Mouse (Mus musculus): Measurements from ENCODE around the gene Notum.

Notum gene

GRCm38 (mm10) chr11:120615606-120616203 is 45.3 kb downstream of the Notum start:
- DNase-seq = peak in 1 of 2 experiments; percentile 20

DNA sequence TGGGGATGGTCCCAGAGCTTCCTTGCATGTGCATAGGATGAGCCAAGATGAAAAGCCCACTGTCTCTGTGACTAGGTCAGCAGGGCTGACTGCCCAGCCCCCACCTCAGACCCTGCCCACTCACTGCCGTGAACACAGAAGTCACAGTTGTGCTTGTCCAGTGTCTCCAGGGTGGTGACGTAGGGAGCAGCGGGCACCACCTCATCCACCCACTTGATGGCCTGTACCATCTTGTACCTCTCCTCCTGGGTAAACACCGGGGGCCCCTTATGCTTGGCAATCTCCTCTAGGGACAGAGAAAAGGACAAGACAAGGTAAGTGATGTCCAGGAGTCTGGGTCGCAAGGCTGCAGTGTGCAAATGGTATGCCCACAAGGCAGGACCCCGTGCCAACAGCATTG is 45.8 kb downstream of the Notum start:
- DNase-seq = no peak

DNA sequence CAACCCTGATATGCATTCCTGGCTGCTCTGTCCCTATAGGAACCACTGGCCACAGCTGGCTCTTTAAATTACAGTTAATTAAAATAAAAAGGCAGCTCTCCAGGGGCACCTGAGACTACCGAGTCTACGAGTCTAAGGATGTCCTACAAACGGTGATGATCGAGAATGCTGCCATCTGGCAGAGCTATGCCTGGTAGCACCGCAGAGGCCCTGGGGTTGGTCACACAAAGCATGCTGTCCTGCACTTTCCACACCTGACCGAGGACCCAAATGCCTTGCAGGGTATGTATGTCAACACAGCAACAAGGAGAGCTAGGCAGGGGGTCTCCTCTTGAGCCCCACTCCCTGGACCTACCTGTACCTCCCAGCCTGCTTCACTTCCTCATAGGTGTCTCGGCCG is 47.0 kb downstream of the Notum start:
- DNase-seq = peak in 1 of 2 experiments; percentile 31

- DNase-seq = peak in 1 of 2 experiments; percentile 19
Measured at GRCm38 (mm10) chr11:120613481-120613972, 47.4 kb downstream of the Notum start.

DNA sequence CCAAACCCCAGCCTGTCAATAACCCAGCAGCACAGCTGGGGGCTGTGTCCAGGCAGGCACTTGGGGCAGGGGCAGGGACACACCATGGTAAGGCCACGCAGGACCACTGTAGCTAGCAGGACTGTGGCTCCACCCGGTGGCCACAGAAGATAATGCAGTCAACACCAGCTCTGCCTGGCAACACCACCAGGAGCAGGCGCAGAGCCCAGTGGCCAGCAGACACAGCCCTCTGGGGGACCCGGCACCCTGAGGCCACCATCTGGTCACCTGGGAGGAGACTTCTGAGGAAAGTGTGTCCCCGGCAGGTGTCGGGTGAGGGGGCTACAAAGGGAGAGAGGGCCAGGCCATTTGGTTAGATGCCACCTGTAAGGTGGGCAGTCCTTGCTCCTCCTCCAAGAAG is 48.2 kb downstream of the Notum start:
- peak; percentile 95 to 96 for DNase-seq

DNA sequence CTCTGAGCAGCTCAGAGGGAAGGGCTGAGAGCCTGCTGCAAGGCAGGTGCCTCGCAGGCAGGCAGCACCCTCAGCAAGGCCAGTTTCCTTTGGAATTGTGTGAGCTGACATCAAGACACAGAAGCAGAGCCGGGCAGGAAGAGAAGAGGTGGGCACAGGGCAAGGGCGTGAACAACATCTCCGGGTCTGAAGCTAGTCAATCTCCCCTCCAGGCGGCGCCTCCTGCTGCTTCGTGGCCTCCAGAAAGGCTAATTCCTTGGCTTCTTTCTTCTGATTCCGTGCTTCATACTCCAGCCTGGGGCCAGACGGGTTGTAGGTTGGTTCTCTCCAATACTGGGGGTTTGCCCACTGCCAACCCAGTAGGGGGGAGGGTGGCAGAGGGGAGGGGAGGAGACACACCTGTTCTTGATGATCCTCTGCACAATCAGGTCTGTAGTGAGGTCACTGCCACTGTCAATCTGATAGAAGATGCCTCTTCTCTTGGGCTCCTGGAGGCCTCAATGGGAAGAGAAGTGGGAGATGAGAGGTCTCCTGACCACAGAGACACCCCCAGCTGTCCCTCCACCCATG is 50.4 kb downstream of the Notum start:
- no peak for DNase-seq

DNA sequence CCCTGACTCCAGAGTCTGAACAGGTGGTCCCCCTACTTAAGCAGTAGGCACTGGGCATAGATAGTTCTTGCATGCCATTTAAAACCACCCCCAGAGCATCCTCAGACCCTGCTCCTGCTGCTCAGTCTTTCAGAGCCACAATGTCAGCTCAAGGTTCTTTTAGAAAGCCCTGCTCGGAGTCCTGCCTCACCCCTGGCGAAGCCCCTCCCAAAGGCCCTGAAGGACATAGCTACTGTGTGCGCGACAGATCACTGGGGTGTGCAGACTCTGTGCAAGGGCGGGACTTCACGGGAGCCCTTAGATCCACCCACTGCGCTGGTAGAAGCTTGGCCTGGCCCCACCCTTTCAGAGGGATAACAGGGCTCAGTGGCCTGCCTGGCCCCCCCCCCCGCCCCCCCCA is 51.7 kb downstream of the Notum start:
- DNase-seq = no peak

- DNase-seq = peak in 1 of 2 experiments; percentile 10
Measured at GRCm38 (mm10) chr11:120608241-120609034, 52.5 kb downstream of the Notum start, which contains the start of gene Npb. Gene Npb, plus strand, starts transcription at chr11:120608477.

GRCm38 (mm10) chr11:120606764-120607163 is 54.2 kb downstream of the Notum start:
- DNase-seq = no peak

GRCm38 (mm10) chr11:120605667-120606066 is 55.3 kb downstream of the Notum start:
- no peak for DNase-seq
